ENCODE assay signal across 8 mouse cellular contexts in the genomic region with DNA sequence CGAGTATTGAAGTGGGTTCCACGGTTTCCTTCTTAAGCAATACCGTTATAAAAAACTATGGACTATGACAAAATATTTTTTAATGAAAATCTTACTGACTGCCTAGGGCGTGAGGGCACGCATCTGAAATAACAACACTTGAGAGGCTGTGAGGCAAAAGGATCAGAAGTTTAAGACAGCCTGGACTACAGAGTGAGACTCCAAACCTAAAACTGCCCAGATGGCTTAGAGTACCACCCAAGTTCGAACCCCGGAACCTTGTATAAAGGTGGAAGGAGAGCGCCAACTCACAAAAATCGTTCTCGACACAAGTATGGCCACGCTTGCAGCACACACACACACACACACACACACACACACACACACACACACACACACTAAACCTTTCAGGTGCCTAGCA. TPM values are rescaled to one million over a fixed set of nuclear protein-coding genes. Genes with fewer than 3 reads are reported as not detected.
DNase-seq lines count a peak whose midpoint lies in the region; ATAC-seq and TF ChIP-seq lines count a peak whose summit lies in the region.

No protein-coding gene starts in this region.

- no peak for TF ChIP-seq POLR2A in ES-Bruce4 (IDR thresholded peaks at IDR 0.05; ENCODE audit: insufficient read depth, low read length)

- no peak for DNase-seq in heart, embryonic 10.5 days (ENCODE audit: low spot score)
- DNase-seq in heart, adult 18-20 months = no peak
- no peak for DNase-seq in forebrain, postnatal 0 days
- DNase-seq in cerebellum, adult 11 months = no peak

- H3K36me3 ChIP-seq in heart, embryonic 10.5 days = peaks cover 21% of the 10 kb centered on the region
- no peaks in the 10 kb centered on the region for H3K36me3 ChIP-seq in ES-Bruce4 (ENCODE audit: control insufficient read depth, insufficient read depth, low read length, poor library complexity, severe bottlenecking)
- H3K36me3 ChIP-seq in forebrain, postnatal 0 days (ENCODE audit: insufficient read depth) = peaks cover 17% of the 10 kb centered on the region
- H3K36me3 ChIP-seq in liver, embryonic 16.5 days (ENCODE audit: control insufficient read depth, insufficient read depth) = peaks cover 4% of the 10 kb centered on the region; the same call in 1 of the 2 replicates

- TF ChIP-seq EP300 in ES-Bruce4 (IDR thresholded peaks at IDR 0.05; ENCODE audit: insufficient read depth, low read depth, low read length) = no peak

- peak overlapping the region; percentile 81 for H3K4me2 ChIP-seq in forebrain, postnatal 0 days (ENCODE audit: low read depth)
- peak overlapping the region; percentile 81 for H3K4me2 ChIP-seq in liver, embryonic 16.5 days (ENCODE audit: low read depth, low read length)

- no peak overlapping the region for H3K9ac ChIP-seq in ES-Bruce4 (ENCODE audit: low read depth, poor library complexity, severe bottlenecking)
- peak overlapping the region; percentile 36; the same call in 1 of the 2 replicates for H3K9ac ChIP-seq in forebrain, postnatal 0 days
- H3K9ac ChIP-seq in liver, embryonic 16.5 days (ENCODE audit: low read depth, low read length) = peak overlapping the region; percentile 76

- H3K9me3 ChIP-seq in heart, embryonic 10.5 days = no peaks in the 10 kb centered on the region
- no peaks in the 10 kb centered on the region for H3K9me3 ChIP-seq in ES-Bruce4 (replicated peaks; ENCODE audit: control insufficient read depth, insufficient read depth, low read length, poor library complexity, severe bottlenecking)
- no peaks in the 10 kb centered on the region for H3K9me3 ChIP-seq in forebrain, postnatal 0 days (ENCODE audit: low read length)
- no peaks in the 10 kb centered on the region for H3K9me3 ChIP-seq in liver, embryonic 16.5 days (replicated peaks; ENCODE audit: control insufficient read depth, low read length)

- H3K27me3 ChIP-seq in heart, embryonic 10.5 days (ENCODE audit: insufficient read depth, poor library complexity, severe bottlenecking) = no peaks in the 10 kb centered on the region
- H3K27me3 ChIP-seq in ES-Bruce4 (ENCODE audit: control insufficient read depth, insufficient read depth, low read length, poor library complexity, severe bottlenecking) = no peaks in the 10 kb centered on the region
- no peaks in the 10 kb centered on the region for H3K27me3 ChIP-seq in forebrain, postnatal 0 days (ENCODE audit: insufficient read depth, low read length)
- no peaks in the 10 kb centered on the region for H3K27me3 ChIP-seq in liver, embryonic 16.5 days (ENCODE audit: control insufficient read depth, insufficient read depth, low read depth, low read length)

- WGBS in heart, embryonic 10.5 days = 37% methylated on average over 11 of the region's 11 CpGs
- 36% methylated on average over 11 of the region's 11 CpGs for WGBS in forebrain, postnatal 0 days
- WGBS in liver, embryonic 16.5 days (ENCODE audit: insufficient replicate concordance) = 38% methylated on average over 11 of the region's 11 CpGs

- H3K4me1 ChIP-seq in heart, embryonic 10.5 days = peaks cover 19% of the 10 kb centered on the region
- peaks cover 2% of the 10 kb centered on the region for H3K4me1 ChIP-seq in ES-Bruce4 (ENCODE audit: control insufficient read depth, insufficient read depth, low read length)
- peaks cover 7% of the 10 kb centered on the region for H3K4me1 ChIP-seq in forebrain, postnatal 0 days (ENCODE audit: insufficient read depth)
- H3K4me1 ChIP-seq in liver, embryonic 16.5 days (ENCODE audit: control insufficient read depth, low read depth, low read length) = peaks cover 5% of the 10 kb centered on the region

- ATAC-seq in forebrain, postnatal 0 days = no peak
- no peak for ATAC-seq in liver, embryonic 16.5 days (ENCODE audit: low read depth)
- ATAC-seq in erythroid progenitor cell, adult 5-6 weeks (replicated peaks; ENCODE audit: low FRiP score, poor library complexity, severe bottlenecking) = no peak
- ATAC-seq in CD4-positive, CD25-positive, alpha-beta regulatory T cell, adult 4 months = no peak

- TF ChIP-seq CTCF in ES-Bruce4 (IDR thresholded peaks at IDR 0.05; ENCODE audit: low read depth, low read length) = no peak
- TF ChIP-seq CTCF in forebrain, postnatal 0 days (IDR thresholded peaks at IDR 0.05; ENCODE audit: low read depth) = no peak

- H3K27ac ChIP-seq in heart, embryonic 10.5 days = peak overlapping the region; percentile 86
- H3K27ac ChIP-seq in ES-Bruce4 (ENCODE audit: insufficient read depth, low read length) = no peak overlapping the region
- 0 out of 2 replicates have a peak overlapping the region, but pooled peaks have one; percentile 24 for H3K27ac ChIP-seq in forebrain, postnatal 0 days (ENCODE audit: low read depth, low read length)
- H3K27ac ChIP-seq in liver, embryonic 16.5 days (ENCODE audit: low read length) = no peak overlapping the region

- peak overlapping the region; percentile 73 for H3K4me3 ChIP-seq in heart, embryonic 10.5 days
- peak overlapping the region; percentile 93; the same call in 1 of the 2 replicates for H3K4me3 ChIP-seq in ES-Bruce4 (ENCODE audit: low read depth, low read length)
- peak overlapping the region; percentile 64 for H3K4me3 ChIP-seq in forebrain, postnatal 0 days (ENCODE audit: low read depth, low read length)
- H3K4me3 ChIP-seq in liver, embryonic 16.5 days (ENCODE audit: low read depth, low read length) = peak overlapping the region; percentile 78

RNA-seq across cellular contexts. Expression of a gene that starts 0.4 kb away (rescaled TPM):
- polyA plus RNA-seq in heart, embryonic 10.5 days (2016; fragmentation: Nextera tagmentation; extraction: Ambion mirVana) = 79.9 and 92.8 TPM in 2 replicates
- 10 to 100 TPM; 28.0 to 32.0 TPM for total RNA-seq in heart, adult 18-20 months (2021)
- polyA plus RNA-seq in ES-Bruce4 (2011; ENCODE audit: insufficient read depth, insufficient read length, low read depth, missing spikeins) = 56.8 and 64.1 TPM in 2 replicates
- total RNA-seq in forebrain, postnatal 0 days (2014; rRNA removed) = 68.2 and 85.6 TPM in 2 replicates
- polyA plus RNA-seq in forebrain, postnatal 0 days (2015; fragmentation: Nextera tagmentation; extraction: Ambion mirVana) = 177 and 220 TPM in 2 replicates
- polyA plus RNA-seq in liver, embryonic 16.5 days (2015; fragmentation: Nextera tagmentation; extraction: Ambion mirVana) = 43.8 and 50.3 TPM in 2 replicates
- total RNA-seq in erythroid progenitor cell, adult 5-6 weeks (2015; ENCODE audit: low replicate concordance) = 25.2 and 46.9 TPM in 2 replicates
- 22.1 and 24.4 TPM in 2 replicates for total RNA-seq in erythroid progenitor cell, adult 5-6 weeks (2017; ENCODE audit: low replicate concordance)
- polyA plus RNA-seq in CD4-positive, CD25-positive, alpha-beta regulatory T cell, adult 4 months (2017; shearing (Covaris generic)) = 100 to 1,000 TPM; 295 to 389 TPM

RNA-seq across cellular contexts. Expression of a gene that starts 10.4 kb away (rescaled TPM):
- 4.5 TPM in 2 replicates for polyA plus RNA-seq in heart, embryonic 10.5 days (2016; fragmentation: Nextera tagmentation; extraction: Ambion mirVana)
- total RNA-seq in heart, adult 18-20 months (2021) = 1 to 10 TPM; 5.7 to 5.9 TPM
- 7.9 and 10.4 TPM in 2 replicates for polyA plus RNA-seq in ES-Bruce4 (2011; ENCODE audit: insufficient read depth, insufficient read length, low read depth, missing spikeins)
- total RNA-seq in forebrain, postnatal 0 days (2014; rRNA removed) = 4.8 and 6.3 TPM in 2 replicates
- 4.4 and 5.1 TPM in 2 replicates for polyA plus RNA-seq in forebrain, postnatal 0 days (2015; fragmentation: Nextera tagmentation; extraction: Ambion mirVana)
- 1.9 and 2.3 TPM in 2 replicates for polyA plus RNA-seq in liver, embryonic 16.5 days (2015; fragmentation: Nextera tagmentation; extraction: Ambion mirVana)
- total RNA-seq in erythroid progenitor cell, adult 5-6 weeks (2015; ENCODE audit: low replicate concordance) = 2.1 and 6.1 TPM in 2 replicates
- 4.2 TPM in 1 of 2 replicates, not detected in the other for total RNA-seq in erythroid progenitor cell, adult 5-6 weeks (2017; ENCODE audit: low replicate concordance)
- 10 to 100 TPM; 23.4 to 43.1 TPM for polyA plus RNA-seq in CD4-positive, CD25-positive, alpha-beta regulatory T cell, adult 4 months (2017; shearing (Covaris generic))

RNA-seq across cellular contexts. Expression of a gene that starts 28.0 kb away (rescaled TPM):
- 73.7 and 78.3 TPM in 2 replicates for polyA plus RNA-seq in heart, embryonic 10.5 days (2016; fragmentation: Nextera tagmentation; extraction: Ambion mirVana)
- total RNA-seq in heart, adult 18-20 months (2021) = 10 to 100 TPM; 42.6 to 43.3 TPM
- 79.9 and 86.8 TPM in 2 replicates for polyA plus RNA-seq in ES-Bruce4 (2011; ENCODE audit: insufficient read depth, insufficient read length, low read depth, missing spikeins)
- total RNA-seq in forebrain, postnatal 0 days (2014; rRNA removed) = 131 and 145 TPM in 2 replicates
- 50.0 and 64.3 TPM in 2 replicates for polyA plus RNA-seq in forebrain, postnatal 0 days (2015; fragmentation: Nextera tagmentation; extraction: Ambion mirVana)
- polyA plus RNA-seq in liver, embryonic 16.5 days (2015; fragmentation: Nextera tagmentation; extraction: Ambion mirVana) = 18.6 and 21.2 TPM in 2 replicates
- 22.3 and 32.3 TPM in 2 replicates for total RNA-seq in erythroid progenitor cell, adult 5-6 weeks (2015; ENCODE audit: low replicate concordance)
- 18.6 and 29.7 TPM in 2 replicates for total RNA-seq in erythroid progenitor cell, adult 5-6 weeks (2017; ENCODE audit: low replicate concordance)
- polyA plus RNA-seq in CD4-positive, CD25-positive, alpha-beta regulatory T cell, adult 4 months (2017; shearing (Covaris generic)) = 100 to 1,000 TPM in 1 of 2 experiments, 10 to 100 TPM in 1; 41.1 to 119 TPM

Comparison
In these comparisons a context has a peak if more than half of its experiments do, and no peak if none do; other contexts are left out.
1. H3K27ac ChIP-seq: peak in heart, embryonic 10.5 days (single experiment) and forebrain, postnatal 0 days (single experiment); none in ES-Bruce4 (single experiment) and liver, embryonic 16.5 days (single experiment).
2. Peak in every context shown above with its lines, with median percentiles within 50 percentile points of each other: H3K4me3 ChIP-seq.